Mouse (Mus musculus) lung, postnatal 0 days (tissue): Measurements from ENCODE around the gene Gm498.

ENCODE experiments used
- CTCF ChIP-seq: IDR thresholded peaks from 2 replicates; pipeline ENCODE4 v1.5.1; 2016; ENCODE audit warnings: antibody characterized with exemption, mild to moderate bottlenecking
- EP300 ChIP-seq: IDR thresholded peaks from 2 replicates; pipeline ENCODE4 v1.6.1; 2016; ENCODE audit warnings: antibody characterized with exemption, mild to moderate bottlenecking, control low read depth

- no peak for TF ChIP-seq CTCF
- TF ChIP-seq EP300: no peak
Observed at GRCm38 (mm10) chr7:143848127-143848767, 18.4 kb upstream of the Gm498 start.
